Mouse (Mus musculus): Measurements from ENCODE around the gene Gpa33.

The Gpa33 gene

GRCm38 (mm10) chr1:166130224-166130860 lies at the start of gene Gpa33:
TSS of gene Gpa33 (plus strand) at chr1:166130238.
- no peak for TF ChIP-seq GATA4 (IDR thresholded peaks at IDR 0.05; ENCODE audit: insufficient replicate concordance, low read length)

DNA sequence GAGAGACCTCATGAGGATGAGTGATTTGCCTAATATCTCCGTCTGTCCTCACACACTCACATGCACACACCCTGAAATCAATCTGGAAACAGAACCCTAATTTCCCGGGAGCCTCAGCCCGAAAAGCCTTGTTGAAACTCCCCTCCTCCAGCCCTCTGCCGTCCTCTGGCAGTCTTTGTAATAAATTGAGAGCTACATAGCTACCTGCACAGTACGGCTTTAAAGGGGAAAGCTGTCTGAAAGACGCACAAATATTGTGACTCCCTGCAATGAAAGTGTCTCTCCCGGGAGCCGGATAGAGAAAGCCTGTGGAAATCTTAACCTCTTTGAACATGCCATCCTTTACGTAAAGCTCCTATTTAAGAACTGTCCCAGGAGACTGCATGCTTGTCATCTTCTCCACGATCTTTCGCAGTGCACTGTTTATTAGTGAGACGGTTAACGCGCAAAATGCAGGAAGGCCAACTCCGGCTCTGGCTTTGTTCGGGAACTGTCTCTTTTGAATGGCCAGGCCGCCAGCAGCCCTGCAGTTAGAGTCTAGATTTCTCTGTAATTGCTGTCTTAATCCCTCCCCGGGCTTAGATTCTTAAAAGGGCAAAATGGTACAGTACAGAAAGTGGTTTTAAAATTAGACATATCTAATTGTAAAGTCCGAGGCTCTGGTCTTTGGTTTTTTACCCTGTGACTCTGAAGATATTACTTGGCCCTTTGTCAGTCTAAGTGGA lies 41.4 kb upstream of the Gpa33 start:
- no peak for TF ChIP-seq GATA4 (IDR thresholded peaks at IDR 0.05; ENCODE audit: insufficient replicate concordance, low read length)

DNA sequence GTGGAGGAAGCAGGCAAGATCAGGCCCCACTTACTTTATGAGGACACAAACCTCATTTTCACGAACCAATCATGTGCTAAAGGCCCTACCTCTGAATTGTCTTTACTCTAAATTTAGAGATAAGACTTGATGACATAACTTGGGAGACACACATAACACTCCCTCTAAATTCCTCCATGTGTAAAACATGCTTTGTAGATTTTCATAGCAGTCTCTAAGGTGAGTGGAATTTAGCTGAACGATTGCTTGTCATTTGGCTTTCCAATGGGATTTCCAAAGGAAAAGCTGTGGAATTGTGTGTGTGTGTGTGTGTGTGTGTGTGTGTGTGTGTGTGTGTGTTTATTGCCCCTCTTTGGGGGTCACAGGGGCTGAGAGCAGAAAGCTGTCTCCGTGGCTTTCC lies 40.7 kb upstream of the Gpa33 start:
- no peak for TF ChIP-seq GATA4 (IDR thresholded peaks at IDR 0.05; ENCODE audit: insufficient replicate concordance, low read length)

DNA sequence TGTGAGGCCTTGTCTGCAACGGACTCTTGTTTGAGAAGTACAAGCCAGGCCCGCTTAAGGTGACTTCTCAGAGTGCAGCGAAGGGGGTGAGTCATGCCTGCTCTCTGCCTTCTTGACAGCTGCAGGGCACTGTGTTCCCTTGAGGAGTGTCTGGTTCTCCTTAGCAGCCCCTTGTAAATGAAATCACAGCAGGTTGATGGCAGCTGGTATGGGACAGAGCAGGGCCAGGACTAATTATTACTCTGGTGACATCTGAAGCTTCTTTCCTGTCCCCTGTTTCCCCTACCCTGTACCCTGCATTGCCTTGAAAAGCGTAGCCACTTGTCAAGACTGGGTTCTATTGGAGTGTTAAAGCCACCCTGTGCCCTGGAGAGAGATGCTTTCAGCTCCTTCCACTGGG lies 40.3 kb upstream of the Gpa33 start:
- no peak for TF ChIP-seq GATA4 (IDR thresholded peaks at IDR 0.05; ENCODE audit: insufficient replicate concordance, low read length)

GRCm38 (mm10) chr1:166090306-166090705 lies 39.7 kb upstream of the Gpa33 start:
- TF ChIP-seq GATA4 (IDR thresholded peaks at IDR 0.05; ENCODE audit: insufficient replicate concordance, low read length): no peak

GRCm38 (mm10) chr1:166094462-166094861 lies 35.6 kb upstream of the Gpa33 start:
- no peak for TF ChIP-seq GATA4 (IDR thresholded peaks at IDR 0.05; ENCODE audit: insufficient replicate concordance, low read length)

- no peak for TF ChIP-seq GATA4 (IDR thresholded peaks at IDR 0.05; ENCODE audit: insufficient replicate concordance, low read length)
Observed at GRCm38 (mm10) chr1:166098120-166098519, 31.9 kb upstream of the Gpa33 start.

DNA sequence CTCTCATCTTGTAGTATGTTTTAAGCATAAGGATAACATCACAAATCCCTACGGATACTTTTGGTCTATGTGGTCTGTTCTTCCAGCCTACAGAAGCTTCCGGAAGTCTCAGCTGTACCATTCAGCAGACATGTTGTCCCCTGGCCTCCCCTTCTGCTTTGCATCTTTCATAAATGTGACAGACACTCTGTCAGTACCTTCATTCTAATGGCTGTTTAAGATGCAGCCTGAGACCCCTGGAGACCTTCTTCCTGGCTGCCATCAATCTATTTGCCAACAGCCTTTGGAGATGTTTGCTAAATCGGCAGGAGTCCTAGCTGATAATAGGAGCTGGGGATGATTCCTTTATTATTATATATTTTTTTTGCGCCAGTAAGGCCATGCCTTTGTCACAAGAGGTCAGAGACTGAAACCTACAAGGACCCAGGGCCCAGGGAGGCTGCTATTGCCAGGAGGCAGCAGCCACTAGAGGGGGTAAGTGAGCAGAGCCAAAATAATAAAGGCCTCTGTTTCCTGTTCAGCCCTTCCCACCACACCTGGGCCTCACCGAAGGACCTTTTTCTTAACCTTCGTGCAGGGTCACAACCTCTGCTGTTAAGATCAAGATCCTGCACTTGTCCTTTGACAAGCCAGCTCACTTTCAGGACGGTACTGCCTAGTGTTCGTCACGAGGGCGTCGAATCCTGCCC lies 27.0 kb upstream of the Gpa33 start:
- no peak for TF ChIP-seq GATA4 (IDR thresholded peaks at IDR 0.05; ENCODE audit: insufficient replicate concordance, low read length)

DNA sequence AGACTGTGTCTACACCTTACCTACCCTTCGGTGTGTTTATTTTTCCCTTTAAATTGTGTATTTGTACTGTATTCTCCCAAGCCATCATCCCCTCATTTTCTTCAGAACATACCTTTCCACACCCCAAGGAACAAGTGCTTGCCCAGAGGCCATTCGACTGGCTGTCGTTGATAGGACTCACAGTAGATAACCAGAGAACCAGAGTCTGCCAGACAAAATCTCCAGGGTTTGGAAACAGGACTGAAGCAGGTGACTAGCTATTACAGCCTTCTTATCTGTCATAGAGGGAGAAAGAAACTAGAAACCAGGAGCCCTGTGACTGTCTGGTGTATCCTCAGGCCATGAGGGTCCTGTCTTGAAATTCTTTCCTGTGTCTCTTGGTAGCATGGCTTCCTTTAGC lies 25.2 kb upstream of the Gpa33 start:
- TF ChIP-seq GATA4 (IDR thresholded peaks at IDR 0.05; ENCODE audit: insufficient replicate concordance, low read length): no peak

- TF ChIP-seq GATA4 (IDR thresholded peaks at IDR 0.05; ENCODE audit: insufficient replicate concordance, low read length): no peak
Observed at GRCm38 (mm10) chr1:166105464-166105863, 24.6 kb upstream of the Gpa33 start.

- no peak for TF ChIP-seq GATA4 (IDR thresholded peaks at IDR 0.05; ENCODE audit: insufficient replicate concordance, low read length)
Observed at GRCm38 (mm10) chr1:166114986-166115385, 15.1 kb upstream of the Gpa33 start.

DNA sequence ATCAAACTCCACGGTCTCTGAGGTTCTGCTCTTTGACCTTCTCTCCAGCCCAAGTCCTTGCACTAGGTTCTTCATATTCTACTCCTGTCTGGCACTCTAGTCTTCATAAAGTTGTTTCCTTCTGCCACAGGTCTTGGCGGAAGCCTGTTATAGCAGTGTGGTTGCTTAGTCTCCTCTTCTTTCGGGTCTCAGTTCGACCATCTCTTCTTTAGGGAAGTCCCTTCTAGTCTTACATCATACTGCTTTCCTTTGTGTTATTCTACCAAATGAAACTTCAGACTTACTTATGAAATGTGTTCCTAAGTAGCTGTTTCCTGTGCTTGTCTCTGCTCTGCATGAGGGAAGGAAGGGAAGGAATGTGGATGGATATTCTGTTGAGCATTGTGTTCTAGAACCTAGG lies 14.3 kb upstream of the Gpa33 start:
- TF ChIP-seq GATA4 (IDR thresholded peaks at IDR 0.05; ENCODE audit: insufficient replicate concordance, low read length): no peak

- TF ChIP-seq GATA4 (IDR thresholded peaks at IDR 0.05; ENCODE audit: insufficient replicate concordance, low read length): no peak
Observed at GRCm38 (mm10) chr1:166117866-166118639, 12.0 kb upstream of the Gpa33 start.

- TF ChIP-seq GATA4 (IDR thresholded peaks at IDR 0.05; ENCODE audit: insufficient replicate concordance, low read length): no peak
Observed at GRCm38 (mm10) chr1:166122114-166122513, 7.9 kb upstream of the Gpa33 start.

DNA sequence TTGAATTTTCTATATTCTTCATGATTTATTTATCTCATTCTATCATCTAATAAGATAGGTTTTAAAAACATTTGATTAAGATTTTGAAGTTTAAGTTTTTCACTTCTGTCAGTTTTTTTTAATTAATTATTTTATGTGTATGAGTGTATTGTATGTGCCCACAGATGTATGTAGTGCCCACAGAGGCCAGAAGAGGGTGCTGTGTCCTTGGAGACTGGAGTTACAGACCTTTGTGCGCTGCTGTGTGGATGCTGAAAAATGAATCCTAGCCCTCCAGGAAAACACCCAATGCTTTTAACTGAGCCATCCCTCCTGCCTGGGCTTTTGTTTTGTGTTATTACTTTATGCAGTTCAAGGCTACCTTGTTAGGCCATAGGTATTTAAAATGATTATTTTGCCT lies 7.0 kb upstream of the Gpa33 start:
- TF ChIP-seq GATA4 (IDR thresholded peaks at IDR 0.05; ENCODE audit: insufficient replicate concordance, low read length): no peak

Measured in liver, adult (tissue).